Mouse (Mus musculus): Measurements from ENCODE around the gene Sobp.

GRCm38 (mm10) chr10:43004174-43004734 lies 170.1 kb downstream of the Sobp start:
- no peak for TF ChIP-seq EP300 (IDR thresholded peaks at IDR 0.05; ENCODE audit: insufficient read depth, low read depth, low read length)
- peak; percentile 4 for TF ChIP-seq CTCF (IDR thresholded peaks at IDR 0.05; ENCODE audit: low read depth, low read length)
